Mouse (Mus musculus): ENCODE measurements at regions not wholly inside any gene's neighbourhood (a gene's known extent, or its start where the extent isn't known, plus 50 kb on each side); places are given as distances from the start of the nearest gene placed in this dataset.

DNA sequence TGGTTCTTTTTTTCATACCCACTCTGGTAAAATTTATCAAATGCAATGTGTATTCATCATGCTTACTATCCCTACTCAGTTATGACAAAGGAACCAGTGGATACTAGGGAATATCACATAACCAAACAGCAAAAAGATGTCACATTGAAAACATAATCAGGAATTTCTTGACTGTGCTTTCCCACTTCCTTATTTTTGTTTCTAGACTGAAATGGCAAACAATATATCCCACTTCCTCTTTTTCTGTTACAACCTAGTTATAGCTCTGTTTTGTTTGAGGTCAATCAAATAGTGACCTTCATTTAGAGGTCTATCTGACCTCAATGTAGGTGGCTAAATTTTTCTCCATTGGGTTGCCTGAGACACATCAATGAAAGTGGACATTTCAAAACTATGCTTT is 359.9 kb downstream of the Gja1 start:
- Histone ChIP-seq H3K36me3 (no peaks in the 10 kb centered on the region), H3K4me1 (no peaks in the 10 kb centered on the region), H3K9me3 (no peaks in the 10 kb centered on the region), H3K4me3 (no peak overlapping the region), H3K27ac (no peak overlapping the region), H3K27me3 (ENCODE audit: insufficient read depth, poor library complexity, severe bottlenecking) (no peaks in the 10 kb centered on the region)
- DNase-seq (ENCODE audit: low spot score): no peak

DNA sequence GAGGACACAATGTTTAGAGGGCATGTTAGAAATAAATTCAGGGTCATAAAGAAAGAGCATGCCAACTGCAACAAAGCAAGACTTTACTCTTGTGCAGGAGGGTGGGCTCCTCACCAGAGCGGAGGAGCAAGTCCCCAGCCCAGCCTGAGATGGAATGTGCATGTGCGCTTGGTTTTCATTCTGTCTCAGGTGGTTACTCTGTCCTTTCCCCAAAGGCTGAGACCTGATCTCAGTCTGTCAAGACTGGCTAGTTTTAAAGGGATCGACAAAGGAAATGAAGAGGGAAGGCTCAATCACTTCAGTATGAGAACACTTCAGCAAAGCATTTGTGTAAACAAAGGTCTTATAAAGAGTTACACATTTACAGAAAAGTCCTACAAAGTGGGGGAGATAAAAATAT is 362.5 kb downstream of the Gja1 start:
- no peak for DNase-seq (ENCODE audit: low spot score)

DNA sequence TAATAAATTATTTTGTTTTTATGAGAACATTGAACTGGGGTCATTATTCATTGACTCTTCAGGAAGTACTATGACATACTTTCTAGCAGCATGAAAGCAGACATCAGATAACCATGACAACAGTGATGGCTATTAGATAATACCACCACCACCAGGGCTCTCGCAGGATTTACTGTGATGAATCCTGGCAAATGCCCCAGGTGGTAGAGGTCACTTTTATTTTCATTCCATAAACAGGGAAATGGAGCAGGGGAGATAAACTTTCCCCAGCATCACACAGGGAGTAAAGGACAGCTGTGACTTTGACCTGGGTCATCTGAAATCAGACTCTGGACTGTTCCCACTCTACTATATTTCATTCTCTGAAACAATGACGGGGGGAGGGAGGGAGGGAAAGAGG is 375.0 kb downstream of the Gja1 start:
- H3K4me3 ChIP-seq: no peak overlapping the region
- no peak for DNase-seq (ENCODE audit: low spot score)
- 42% methylated on average over 1 of the region's 2 CpGs for WGBS
- no peak overlapping the region for H3K27ac ChIP-seq
- H3K9me3 ChIP-seq: no peaks in the 10 kb centered on the region
- no peaks in the 10 kb centered on the region for H3K36me3 ChIP-seq
- peaks cover 5% of the 10 kb centered on the region; the same call in 1 of the 2 replicates for H3K4me1 ChIP-seq
- H3K27me3 ChIP-seq (ENCODE audit: insufficient read depth, poor library complexity, severe bottlenecking): no peaks in the 10 kb centered on the region

More for the DNA sequence above, 362.5 kb downstream of the Gja1 start:
- H3K4me3 ChIP-seq: no peak overlapping the region
- no peak overlapping the region for H3K27ac ChIP-seq
- no peaks in the 10 kb centered on the region for H3K36me3 ChIP-seq
- H3K9me3 ChIP-seq: no peaks in the 10 kb centered on the region
- H3K27me3 ChIP-seq (ENCODE audit: insufficient read depth, poor library complexity, severe bottlenecking): no peaks in the 10 kb centered on the region
- 81% methylated on average over 3 of the region's 3 CpGs for WGBS
- H3K4me1 ChIP-seq: no peaks in the 10 kb centered on the region

DNA sequence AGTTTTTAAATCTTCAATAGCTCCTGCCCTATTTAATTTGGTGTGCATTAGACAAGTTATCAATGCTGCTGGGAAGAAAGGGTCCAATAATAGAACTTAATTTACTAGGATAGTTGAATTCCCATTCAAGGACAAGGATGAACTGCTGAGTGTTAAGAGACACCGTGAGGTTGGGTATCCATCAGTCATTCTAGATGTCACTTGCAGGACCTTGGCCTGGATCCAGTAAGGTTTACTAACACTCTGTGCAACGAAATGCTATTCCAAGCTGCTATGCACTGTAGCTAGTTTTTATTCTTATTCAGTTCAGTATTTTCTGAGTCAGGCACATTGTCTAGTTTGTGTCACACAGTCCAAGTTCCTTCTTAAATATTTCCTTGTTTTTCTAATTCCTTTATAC is 376.4 kb downstream of the Gja1 start:
- WGBS: 44% methylated on average over 2 of the region's 2 CpGs
- H3K36me3 ChIP-seq: no peaks in the 10 kb centered on the region
- H3K4me3 ChIP-seq: no peak overlapping the region
- peaks cover 5% of the 10 kb centered on the region; the same call in 1 of the 2 replicates for H3K4me1 ChIP-seq
- H3K27me3 ChIP-seq (ENCODE audit: insufficient read depth, poor library complexity, severe bottlenecking): no peaks in the 10 kb centered on the region
- H3K9me3 ChIP-seq: no peaks in the 10 kb centered on the region
- H3K27ac ChIP-seq: no peak overlapping the region
- no peak for DNase-seq (ENCODE audit: low spot score)

DNA sequence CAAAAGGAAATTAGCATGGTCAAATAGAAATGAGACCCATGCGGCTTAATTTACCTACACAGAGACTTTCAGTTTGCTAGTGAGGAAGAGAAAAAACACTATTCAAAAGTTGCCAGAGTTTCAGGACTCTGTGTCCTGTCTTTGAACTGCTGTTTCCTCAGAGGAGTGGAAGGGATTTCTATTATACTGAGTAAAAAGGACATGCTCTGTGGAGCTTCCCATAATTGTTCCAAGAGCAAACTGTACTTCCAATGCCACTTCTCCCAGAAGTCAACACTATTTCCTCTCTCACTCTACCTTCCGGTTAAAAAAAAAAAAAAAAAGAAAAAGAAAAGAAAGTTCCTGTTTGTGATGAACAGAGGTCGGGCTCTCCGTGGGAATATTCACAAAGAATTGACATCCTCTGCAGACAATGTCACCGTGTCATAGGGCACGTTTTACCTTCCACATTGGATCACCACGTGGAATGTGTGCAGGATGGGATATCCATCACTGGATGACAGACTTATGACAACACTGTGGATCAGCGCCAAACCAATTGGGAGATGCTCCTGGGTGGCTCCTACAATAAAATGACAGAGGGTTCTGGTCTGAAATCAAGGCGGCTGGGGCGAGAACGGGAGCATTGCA is 377.5 kb downstream of the Gja1 start:
- H3K27me3 ChIP-seq (ENCODE audit: insufficient read depth, poor library complexity, severe bottlenecking): no peaks in the 10 kb centered on the region

DNA sequence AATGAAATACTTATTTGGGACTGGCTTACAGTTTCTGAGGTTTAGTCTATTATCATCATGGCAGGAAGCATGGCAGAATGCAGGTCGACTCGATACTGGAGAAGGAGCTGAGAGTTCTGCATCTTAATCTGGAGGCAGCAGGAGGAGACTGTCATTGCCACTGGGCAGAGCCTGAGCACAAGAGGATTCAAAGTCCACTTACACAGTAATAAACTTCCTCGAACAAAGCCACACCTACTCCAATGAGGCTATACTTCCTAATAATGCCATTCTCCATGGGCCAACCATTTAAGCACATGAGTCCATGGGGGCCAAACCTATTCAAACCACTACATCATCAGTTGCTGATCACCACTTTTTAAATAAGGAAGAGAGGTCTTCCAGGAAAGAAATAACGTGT is 393.5 kb downstream of the Gja1 start:
- H3K9me3 ChIP-seq: no peaks in the 10 kb centered on the region
- no peak for DNase-seq (ENCODE audit: low spot score)
- H3K4me3 ChIP-seq: no peak overlapping the region
- no peaks in the 10 kb centered on the region for H3K4me1 ChIP-seq
- H3K36me3 ChIP-seq: no peaks in the 10 kb centered on the region
- H3K27me3 ChIP-seq (ENCODE audit: insufficient read depth, poor library complexity, severe bottlenecking): no peaks in the 10 kb centered on the region
- WGBS: 80% methylated on average over 4 of the region's 4 CpGs
- H3K27ac ChIP-seq: no peak overlapping the region

More for the DNA sequence above, 377.5 kb downstream of the Gja1 start:
- Histone ChIP-seq H3K36me3 (no peaks in the 10 kb centered on the region), H3K4me1 (peaks cover 5% of the 10 kb centered on the region; the same call in 1 of the 2 replicates), H3K27ac (no peak overlapping the region), H3K9me3 (no peaks in the 10 kb centered on the region), H3K4me3 (no peak overlapping the region)
- no peak for DNase-seq (ENCODE audit: low spot score)
- 76% methylated on average over 11 of the region's 11 CpGs for WGBS

DNA sequence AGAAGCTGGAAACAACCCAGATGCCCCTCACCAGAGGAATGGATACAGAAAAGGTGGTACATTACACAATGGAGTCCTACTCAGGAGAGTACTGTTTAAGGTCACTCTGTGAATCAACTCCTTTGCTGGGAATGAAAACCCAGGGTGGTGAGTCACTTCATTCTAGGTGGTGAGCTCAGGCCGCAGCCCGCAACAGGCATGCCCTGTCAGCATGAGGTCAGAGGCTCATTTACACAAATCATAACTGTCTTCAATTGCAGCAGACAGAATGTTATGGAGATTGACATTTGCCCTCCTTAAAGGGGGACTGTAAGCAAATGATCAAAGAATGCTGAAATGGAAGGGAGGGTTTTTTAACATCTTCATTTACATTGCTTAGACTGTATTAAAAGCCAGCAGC is 405.1 kb downstream of the Gja1 start:
- no peak for DNase-seq (ENCODE audit: low spot score)
- H3K27ac ChIP-seq: no peak overlapping the region
- H3K27me3 ChIP-seq (ENCODE audit: insufficient read depth, poor library complexity, severe bottlenecking): no peaks in the 10 kb centered on the region
- H3K4me1 ChIP-seq: no peaks in the 10 kb centered on the region
- no peaks in the 10 kb centered on the region for H3K36me3 ChIP-seq
- no peaks in the 10 kb centered on the region for H3K9me3 ChIP-seq
- 78% methylated on average over 2 of the region's 2 CpGs for WGBS
- H3K4me3 ChIP-seq: no peak overlapping the region

DNA sequence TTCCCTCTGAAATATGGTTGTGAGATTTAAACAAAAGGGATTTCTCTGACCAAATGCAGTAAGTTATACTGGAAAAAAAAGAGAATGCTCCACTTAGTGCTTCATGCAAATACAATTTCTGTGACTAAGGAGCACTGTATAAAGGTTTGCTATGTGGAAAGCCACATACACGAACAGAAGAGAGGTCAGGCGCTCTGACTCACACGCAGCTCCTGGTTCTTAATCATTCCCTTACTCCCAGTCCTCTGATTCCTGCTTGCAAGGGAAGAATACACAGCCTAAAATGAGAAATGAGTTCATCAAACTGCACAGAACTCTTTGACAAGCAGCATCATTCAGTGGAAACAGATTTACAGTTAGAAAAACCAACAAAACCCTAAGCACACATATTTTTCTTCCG is 406.8 kb downstream of the Gja1 start:
- Histone ChIP-seq H3K36me3 (no peaks in the 10 kb centered on the region), H3K27me3 (ENCODE audit: insufficient read depth, poor library complexity, severe bottlenecking) (no peaks in the 10 kb centered on the region), H3K27ac (no peak overlapping the region), H3K4me1 (no peaks in the 10 kb centered on the region), H3K9me3 (no peaks in the 10 kb centered on the region), H3K4me3 (no peak overlapping the region)
- 76% methylated on average over 4 of the region's 4 CpGs for WGBS
- DNase-seq (ENCODE audit: low spot score): no peak

DNA sequence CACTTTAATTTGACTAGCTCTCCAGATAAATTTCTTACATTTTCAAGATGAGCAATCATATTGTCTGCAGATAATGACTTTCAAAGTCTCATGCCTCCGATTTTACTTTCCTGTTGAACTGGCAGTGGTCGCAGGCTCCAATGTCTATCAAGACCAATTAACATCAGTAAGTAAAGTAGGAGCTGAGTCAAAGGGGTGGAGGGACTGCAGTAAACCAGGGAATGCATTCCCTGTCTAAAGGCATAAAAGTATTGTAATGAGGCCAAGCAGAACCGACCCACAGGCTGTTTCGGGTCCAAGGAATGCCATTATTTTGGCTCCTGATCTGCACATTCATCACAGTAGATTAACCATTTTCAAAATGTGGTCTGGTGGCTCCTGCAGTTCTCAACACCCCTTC is 411.0 kb downstream of the Gja1 start:
- Histone ChIP-seq H3K27ac (no peak overlapping the region), H3K36me3 (no peaks in the 10 kb centered on the region), H3K27me3 (ENCODE audit: insufficient read depth, poor library complexity, severe bottlenecking) (no peaks in the 10 kb centered on the region), H3K4me3 (no peak overlapping the region), H3K9me3 (no peaks in the 10 kb centered on the region), H3K4me1 (no peaks in the 10 kb centered on the region)
- no peak for DNase-seq (ENCODE audit: low spot score)
- 81% methylated on average over 4 of the region's 4 CpGs for WGBS

DNA sequence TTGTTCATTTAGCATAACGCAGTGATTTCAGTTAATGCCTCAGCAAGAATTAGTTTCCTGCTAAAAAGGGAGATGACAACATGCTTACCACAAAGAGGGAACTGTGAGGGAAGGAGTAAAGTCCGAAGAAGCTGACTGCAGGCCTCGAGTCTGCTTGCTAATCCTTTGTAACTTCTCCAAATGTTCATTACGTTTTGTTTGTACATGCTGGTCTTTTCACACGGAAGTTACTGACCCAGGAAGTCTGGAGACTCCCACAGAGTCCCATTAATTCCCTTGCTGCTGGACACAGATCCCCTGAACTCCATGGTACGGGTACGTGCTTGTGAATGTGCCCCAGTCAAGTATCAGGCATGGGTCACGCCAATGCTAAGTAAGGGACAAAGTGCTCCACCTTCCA is 415.9 kb downstream of the Gja1 start:
- Histone ChIP-seq H3K27me3 (ENCODE audit: insufficient read depth, poor library complexity, severe bottlenecking) (no peaks in the 10 kb centered on the region), H3K27ac (no peak overlapping the region), H3K4me1 (no peaks in the 10 kb centered on the region), H3K4me3 (no peak overlapping the region), H3K9me3 (no peaks in the 10 kb centered on the region), H3K36me3 (no peaks in the 10 kb centered on the region)
- DNase-seq (ENCODE audit: low spot score): no peak
- WGBS: 72% methylated on average over 8 of the region's 8 CpGs

DNA sequence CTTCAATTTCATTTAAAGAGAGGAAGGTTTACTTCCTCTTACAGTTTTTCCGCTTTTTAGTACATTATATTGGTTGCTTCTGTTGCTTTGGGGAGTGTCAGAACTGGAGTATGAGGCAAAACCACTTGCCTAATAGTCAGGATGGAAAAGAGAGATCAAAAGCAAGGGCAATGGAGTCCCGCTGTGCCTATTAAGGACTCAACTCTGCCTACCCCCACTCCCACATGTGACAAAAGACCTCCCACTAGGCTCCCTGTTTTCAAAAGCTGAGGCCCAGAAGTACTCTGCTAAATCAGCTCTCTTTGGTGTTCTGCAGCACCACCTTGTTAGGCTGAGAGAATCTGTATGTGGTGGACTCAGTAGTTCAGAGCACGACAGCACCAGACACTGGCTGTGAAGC is 418.3 kb downstream of the Gja1 start:
- 41% methylated on average over 3 of the region's 3 CpGs for WGBS
- DNase-seq (ENCODE audit: low spot score): no peak
- Histone ChIP-seq H3K4me1 (no peaks in the 10 kb centered on the region), H3K9me3 (no peaks in the 10 kb centered on the region), H3K4me3 (no peak overlapping the region), H3K27ac (no peak overlapping the region), H3K36me3 (no peaks in the 10 kb centered on the region), H3K27me3 (ENCODE audit: insufficient read depth, poor library complexity, severe bottlenecking) (no peaks in the 10 kb centered on the region)

DNA sequence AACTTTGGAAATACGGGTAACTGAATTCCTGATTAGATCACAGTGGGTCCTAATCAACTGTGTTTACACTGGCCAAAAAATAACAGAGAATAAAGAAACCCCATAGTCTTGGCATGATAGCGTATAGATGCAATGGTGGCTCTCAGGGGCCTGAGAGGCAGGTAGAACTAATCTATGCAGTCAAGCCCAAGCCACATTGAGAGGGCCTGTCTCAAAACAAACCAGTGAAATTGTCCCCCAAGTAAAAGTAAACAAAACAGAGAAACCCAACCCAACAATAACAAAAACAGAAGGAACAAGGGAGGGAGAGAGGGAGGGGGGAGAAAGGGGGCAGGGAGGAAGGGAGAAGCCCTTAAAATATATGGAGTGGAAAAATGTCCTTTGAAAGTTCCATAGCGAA is 422.2 kb downstream of the Gja1 start:
- Histone ChIP-seq H3K27me3 (ENCODE audit: insufficient read depth, poor library complexity, severe bottlenecking) (no peaks in the 10 kb centered on the region), H3K4me1 (no peaks in the 10 kb centered on the region), H3K36me3 (no peaks in the 10 kb centered on the region), H3K9me3 (no peaks in the 10 kb centered on the region), H3K4me3 (no peak overlapping the region), H3K27ac (no peak overlapping the region)
- WGBS: 65% methylated on average over 3 of the region's 3 CpGs
- DNase-seq (ENCODE audit: low spot score): no peak

DNA sequence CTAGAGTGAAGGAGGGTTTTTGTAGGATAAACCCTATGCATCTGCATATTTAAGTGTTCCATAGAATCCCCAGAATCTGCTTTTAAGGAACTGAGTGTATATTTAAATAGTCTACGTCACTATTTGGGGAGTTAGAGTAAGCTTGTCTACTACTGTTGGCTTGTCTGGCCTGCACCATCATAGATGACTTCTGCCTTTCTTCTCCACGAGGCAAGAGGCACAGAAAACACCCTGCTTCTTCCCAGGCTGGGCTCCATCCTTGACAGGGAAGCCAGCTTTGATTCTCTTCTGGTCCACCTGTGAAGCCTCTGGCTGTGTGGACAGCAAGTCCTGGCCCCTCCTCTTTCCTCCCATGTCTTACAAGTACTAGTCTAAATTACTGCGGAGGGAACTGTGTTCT is 422.6 kb downstream of the Gja1 start:
- DNase-seq (ENCODE audit: low spot score): no peak
- H3K27me3 ChIP-seq (ENCODE audit: insufficient read depth, poor library complexity, severe bottlenecking): no peaks in the 10 kb centered on the region
- H3K9me3 ChIP-seq: no peaks in the 10 kb centered on the region
- H3K36me3 ChIP-seq: no peaks in the 10 kb centered on the region
- H3K4me1 ChIP-seq: no peaks in the 10 kb centered on the region
- H3K4me3 ChIP-seq: no peak overlapping the region
- 54% methylated on average over 3 of the region's 3 CpGs for WGBS
- no peak overlapping the region for H3K27ac ChIP-seq

DNA sequence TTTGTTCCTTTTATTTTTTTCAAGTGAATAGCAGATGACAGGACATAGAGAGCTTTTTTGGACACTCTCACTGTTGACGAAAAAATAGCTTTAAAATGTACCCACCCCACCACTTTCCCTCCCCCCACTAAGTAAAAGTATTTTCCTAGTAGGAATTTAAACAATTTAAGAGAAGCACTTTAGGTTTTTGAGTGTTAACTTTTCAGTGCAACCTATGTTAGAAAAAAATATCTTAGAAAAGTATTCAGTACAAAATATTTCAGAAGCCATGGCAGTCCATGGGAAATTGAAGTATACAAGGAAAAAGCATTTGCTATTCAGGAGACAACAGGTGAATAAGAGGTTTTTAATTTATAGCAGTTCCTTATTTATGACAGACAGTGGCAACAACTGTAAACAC is 431.9 kb downstream of the Gja1 start:
- no peaks in the 10 kb centered on the region for H3K4me1 ChIP-seq
- no peaks in the 10 kb centered on the region for H3K9me3 ChIP-seq
- no peak overlapping the region for H3K27ac ChIP-seq
- 65% methylated on average over 1 of the region's 1 CpGs for WGBS
- H3K36me3 ChIP-seq: no peaks in the 10 kb centered on the region
- DNase-seq (ENCODE audit: low spot score): no peak
- no peaks in the 10 kb centered on the region for H3K27me3 ChIP-seq (ENCODE audit: insufficient read depth, poor library complexity, severe bottlenecking)
- H3K4me3 ChIP-seq: no peak overlapping the region

Data from heart, embryonic 10.5 days (tissue).